Mouse (Mus musculus) megakaryocyte-erythroid progenitor cell, adult 5-6 weeks (primary cell): Measurements from ENCODE around the gene Mrgpra2b. TPM values are rescaled to one million over a fixed set of nuclear protein-coding genes. Genes with fewer than 3 reads are reported as not detected.
A peak's percentile ranks its signal among the peaks of the same experiment; 100 is the strongest.
"Not testable (repeated sequence)": the region's sequence is repeated elsewhere in the genome, so short reads cannot be mapped to it uniquely, and the experiment has no call there.

ENCODE experiments used
- ATAC-seq: replicated peaks from 2 replicates; pipeline ENCODE4 v1.8.0; 2016; ENCODE audit warnings: mild to moderate bottlenecking, inconsistent platforms; ENCODE audit not compliant: severe bottlenecking, poor library complexity, low FRiP score, low TSS enrichment
- total RNA-seq, 2 experiments: library from RNA; stranded (forward) in 1 of 2; stranded (reverse) in 1 of 2; fragments of 200-1000, 215-1000 nt in 1 of 2; fragments of >200 nt in 1 of 2; fragmentation: Nextera tagmentation in 1 of 2; gene quantifications; 2 replicates each; pipeline ENCODE4 v1.2.3; 2014 to 2017

Mrgpra2b gene
- total RNA-seq (2014; fragmentation: Nextera tagmentation) (2.9 TPM in 1 of 2 replicates, not detected in the other), total RNA-seq (2017) (0.80 and 1.4 TPM in 2 replicates)

GRCm38 (mm10) chr7:47528762-47529161 lies at the start of gene Mrgpra2b:
Gene Mrgpra2b (minus strand): TSS chr7:47528862.
- no peak for ATAC-seq

GRCm38 (mm10) chr7:47516379-47516778 lies 12.3 kb downstream of the Mrgpra2b start:
- peak; percentile 61; the same call in 1 of the 2 replicates for ATAC-seq

GRCm38 (mm10) chr7:47515050-47515449 lies 13.6 kb downstream of the Mrgpra2b start:
- peak; percentile 74 for ATAC-seq

GRCm38 (mm10) chr7:47502953-47503352 lies 25.7 kb downstream of the Mrgpra2b start:
- ATAC-seq: no peak

- ATAC-seq: not testable (repeated sequence)
These were observed 37.4 kb downstream of the Mrgpra2b start for GRCm38 (mm10) chr7:47491266-47491665.

GRCm38 (mm10) chr7:47489438-47489837 lies 39.2 kb downstream of the Mrgpra2b start:
- not testable (repeated sequence) for ATAC-seq

- ATAC-seq: not testable (repeated sequence)
These were observed 45.5 kb downstream of the Mrgpra2b start for GRCm38 (mm10) chr7:47483181-47483580.

- peak; percentile 67; the same call in 1 of the 2 replicates for ATAC-seq
These were observed 54.8 kb downstream of the Mrgpra2b start for GRCm38 (mm10) chr7:47473904-47474303.

GRCm38 (mm10) chr7:47465278-47465981 lies 63.2 kb downstream of the Mrgpra2b start:
- ATAC-seq: 0 out of 2 replicates have a peak, but pooled peaks have one; percentile 55

- ATAC-seq: not testable (repeated sequence)
These were observed 76.6 kb downstream of the Mrgpra2b start, which contains the start of gene Mrgpra2a for GRCm38 (mm10) chr7:47452015-47452414. Gene Mrgpra2a (minus strand): TSS chr7:47452139.

- not testable (repeated sequence) for ATAC-seq
These were observed 82.9 kb downstream of the Mrgpra2b start for GRCm38 (mm10) chr7:47445729-47446128.

GRCm38 (mm10) chr7:47436463-47436862 lies 92.2 kb downstream of the Mrgpra2b start:
- not testable (repeated sequence) for ATAC-seq

GRCm38 (mm10) chr7:47427815-47428508 lies 100.7 kb downstream of the Mrgpra2b start:
- ATAC-seq: peak; percentile 50; the same call in 1 of the 2 replicates

Other genes starting within 250 kb of the Mrgpra2b start
- not detected in 2 replicates for gene Mrgpra1, start 174.6 kb downstream of the Mrgpra2b start, total RNA-seq (2014; fragmentation: Nextera tagmentation)
- not detected in 2 replicates for gene Mrgpra1, start 174.6 kb downstream of the Mrgpra2b start, total RNA-seq (2017)
- gene Mrgpra2a, start 76.7 kb downstream of the Mrgpra2b start, total RNA-seq (2014; fragmentation: Nextera tagmentation): not detected in 2 replicates
- gene Mrgpra2a, start 76.7 kb downstream of the Mrgpra2b start, total RNA-seq (2017): not detected in 2 replicates
- not detected in 2 replicates for gene Mrgpra3, start 72.5 kb upstream of the Mrgpra2b start, total RNA-seq (2014; fragmentation: Nextera tagmentation)
- not detected in 2 replicates for gene Mrgpra3, start 72.5 kb upstream of the Mrgpra2b start, total RNA-seq (2017)